Mouse (Mus musculus) embryonic facial prominence, embryonic 10.5 days (tissue): ENCODE data around the gene Trmt10b. TPM values are rescaled to one million over a fixed set of nuclear protein-coding genes. Genes with fewer than 3 reads are reported as not detected.

Experiments
- polyA plus RNA-seq: library from polyadenylated mRNA; unstranded; fragments of >200 nt; fragmentation: Nextera tagmentation; extraction: Ambion mirVana; gene quantifications from 2 replicates; pipeline ENCODE4 v1.2.1, GENCODE M21; 2016

Gene Trmt10b
- polyA plus RNA-seq, 1 experiment from 2014 or later = 18.2 TPM

Other genes with a start within 250 kb of the Trmt10b start
- gene Fbxo10, start 212.5 kb upstream of the Trmt10b start, polyA plus RNA-seq = 16.4 and 16.9 TPM in 2 replicates
- gene Tomm5, start 189.0 kb upstream of the Trmt10b start, polyA plus RNA-seq = 227 and 234 TPM in 2 replicates
- gene Frmpd1, start 112.3 kb upstream of the Trmt10b start, polyA plus RNA-seq = 1.9 and 2.0 TPM in 2 replicates
- 9.0 and 9.3 TPM in 2 replicates for gene Dcaf10, start 45.0 kb downstream of the Trmt10b start, polyA plus RNA-seq
- gene Exosc3, start 45.6 kb downstream of the Trmt10b start, polyA plus RNA-seq = 109 and 112 TPM in 2 replicates
- gene Slc25a51, start 111.6 kb downstream of the Trmt10b start, polyA plus RNA-seq = 82.0 and 87.0 TPM in 2 replicates
- 3.9 and 4.9 TPM in 2 replicates for gene Shb, start 235.3 kb downstream of the Trmt10b start, polyA plus RNA-seq